Mouse (Mus musculus) forebrain, embryonic 16.5 days (tissue): ENCODE measurements around the gene Gphb5. TPM values are rescaled to one million over a fixed set of nuclear protein-coding genes. Genes with fewer than 3 reads are reported as not detected.

Experiments
- ATAC-seq: fragments of 200-750 bp; cut with Nextera tagmentation; 2 replicates; pipeline ENCODE4 v1.8.0; 2017; ENCODE audit warnings: mild to moderate bottlenecking, moderate library complexity
- H3K27ac ChIP-seq: fragments of 300-500 bp; sonication (generic); 2 replicates; pipeline ENCODE4 v1.5.1; 2014; ENCODE audit warnings: low read length, control low read depth
- H3K27me3 ChIP-seq: fragments of 300-500 bp; sonication (generic); replicated peaks from 2 replicates; pipeline ENCODE4 v1.6.1; 2014; ENCODE audit warnings: low read length; ENCODE audit not compliant: control insufficient read depth, insufficient read depth
- H3K36me3 ChIP-seq: fragments of 300-500 bp; sonication (generic); 2 replicates; pipeline ENCODE4 v1.6.1; 2014; ENCODE audit not compliant: control insufficient read depth, insufficient read depth
- H3K4me1 ChIP-seq: fragments of 300-500 bp; sonication (generic); replicated peaks from 2 replicates; pipeline ENCODE4 v1.6.1; 2014; ENCODE audit warnings: low read length; ENCODE audit not compliant: control insufficient read depth, insufficient read depth
- H3K4me2 ChIP-seq: fragments of 300-500 bp; sonication (generic); 2 replicates; pipeline ENCODE4 v1.6.1; 2014; ENCODE audit warnings: mild to moderate bottlenecking, low read length, control low read depth
- H3K4me3 ChIP-seq: fragments of 300-500 bp; sonication (generic); replicated peaks from 2 replicates; pipeline ENCODE4 v1.5.1; 2014; ENCODE audit warnings: mild to moderate bottlenecking, low read length, control low read depth
- H3K9ac ChIP-seq: fragments of 300-500 bp; sonication (generic); replicated peaks from 2 replicates; pipeline ENCODE4 v1.6.1; 2014; ENCODE audit warnings: low read depth, low read length, control low read depth
- H3K9me3 ChIP-seq: fragments of 300-500 bp; sonication (generic); 2 replicates; pipeline ENCODE4 v1.6.1; 2016; ENCODE audit warnings: low read length; ENCODE audit not compliant: control insufficient read depth
- WGBS: fragments of 180-500 bp; shearing (Covaris S2); extraction: QIAGEN DNeasy Blood & Tissue Kit; methylation state at CpG from one replicate; pipeline ENCODE4 v1.1.7; 2014; 5-methylcytosine and 5-hydroxymethylcytosine counted together
- polyA plus RNA-seq: library from polyadenylated mRNA; unstranded; fragments of >200 nt; fragmentation: Nextera tagmentation; extraction: Ambion mirVana; gene quantifications from 2 replicates; pipeline ENCODE4 v1.2.1, GENCODE M21; 2015

Gphb5 gene
- not detected in 2 replicates for polyA plus RNA-seq

DNA sequence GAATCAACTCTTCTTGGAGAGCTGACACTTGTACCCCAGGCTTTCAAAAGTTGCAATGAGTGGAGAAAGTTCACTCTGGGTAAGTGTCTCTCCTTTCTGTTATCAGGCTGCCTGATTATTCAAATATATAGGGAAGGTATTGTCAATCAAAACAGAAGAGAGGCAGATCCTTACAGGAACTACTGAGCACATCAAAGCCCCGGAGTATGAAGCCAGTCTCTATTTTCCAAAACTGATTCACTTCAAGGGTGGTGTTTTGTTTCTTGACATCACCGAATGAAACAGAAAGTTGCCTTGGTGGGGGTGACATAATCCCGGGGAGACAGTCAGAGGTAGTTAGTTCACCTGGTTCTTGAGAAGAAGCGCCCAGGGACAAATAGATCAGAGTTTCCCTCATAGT, at the start of gene Gphb5:
Gene Gphb5 (minus strand): TSS at position 101 of the 400 bp plus-strand sequence.
- Histone ChIP-seq H3K9me3 (no peaks in the 10 kb centered on the region), H3K4me2 (no peak within 1 kb of the TSS), H3K27me3 (no peaks in the 10 kb centered on the region), H3K27ac (no peak within 1 kb of the TSS), H3K4me3 (no peak within 1 kb of the TSS), H3K4me1 (no peaks in the 10 kb centered on the region), H3K36me3 (no peaks in the 10 kb centered on the region), H3K9ac (no peak within 1 kb of the TSS)
- ATAC-seq, result no peak
- 87% methylated on average over 4 of the region's 4 CpGs for WGBS

DNA sequence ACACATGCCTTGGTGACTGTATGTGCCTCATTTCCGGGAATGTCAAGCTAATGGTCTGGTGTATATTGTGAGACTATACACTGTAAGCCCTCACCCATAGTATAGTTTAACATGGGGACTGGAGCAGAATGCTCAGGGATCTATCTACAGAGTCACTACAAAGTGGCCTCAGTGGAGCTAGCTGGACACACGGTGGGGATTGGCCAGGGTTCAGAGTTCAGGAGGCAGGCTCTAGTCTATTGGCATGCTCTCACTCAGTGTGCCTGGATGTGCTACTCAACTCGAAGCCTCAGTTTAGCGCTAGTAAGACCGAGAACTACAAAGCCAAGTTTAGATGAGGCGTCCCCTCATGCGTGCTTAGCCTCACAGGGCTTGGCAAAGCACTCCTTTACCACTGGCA, 49.6 kb upstream of the Gphb5 start:
- Histone ChIP-seq H3K27me3 (no peaks in the 10 kb centered on the region), H3K4me2 (no peak overlapping the region), H3K9ac (no peak overlapping the region), H3K27ac (no peak overlapping the region), H3K36me3 (peaks cover 8% of the 10 kb centered on the region), H3K4me1 (no peaks in the 10 kb centered on the region), H3K9me3 (no peaks in the 10 kb centered on the region), H3K4me3 (no peak overlapping the region)
- ATAC-seq, result no peak
- 87% methylated on average over 7 of the region's 7 CpGs for WGBS

DNA sequence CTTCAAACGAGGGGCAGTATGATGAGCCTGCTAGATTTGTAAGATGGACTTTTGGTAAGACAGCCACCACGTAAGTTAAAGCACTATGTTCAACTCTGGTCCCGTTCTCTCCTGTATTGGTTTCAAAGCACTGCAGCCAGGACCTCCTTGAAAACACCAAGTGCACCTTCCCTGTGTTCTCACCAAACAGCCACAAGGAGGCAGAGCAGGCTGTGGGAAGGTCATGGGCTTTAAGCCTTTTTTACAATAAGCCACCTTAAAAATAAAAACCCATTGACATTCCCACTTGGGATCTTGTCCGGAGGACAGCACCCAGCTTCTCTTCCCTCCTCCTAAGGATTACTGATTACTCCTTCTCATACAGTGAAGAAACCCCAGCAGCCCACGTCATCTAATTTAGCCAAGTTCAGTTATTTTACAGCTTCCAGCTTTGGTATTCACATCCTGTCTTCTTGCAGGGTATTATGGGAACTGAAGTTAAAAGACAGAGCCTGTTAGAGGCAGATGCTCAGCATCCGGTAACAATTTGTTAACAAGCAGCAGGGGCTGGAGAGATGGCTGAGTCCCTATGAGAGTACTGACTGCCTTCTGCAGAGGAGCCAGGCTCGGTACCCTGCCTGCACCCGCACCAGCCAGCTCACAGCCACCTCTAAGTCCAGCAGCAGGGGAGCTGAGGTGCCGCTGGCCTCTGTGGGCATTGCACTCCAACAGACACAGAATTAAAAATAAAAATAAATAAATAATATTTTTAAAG, 47.6 kb upstream of the Gphb5 start:
- no peak overlapping the region for H3K4me3 ChIP-seq
- H3K27ac ChIP-seq, result no peak overlapping the region
- WGBS, result 80% methylated on average over 9 of the region's 9 CpGs
- no peak overlapping the region for H3K4me2 ChIP-seq
- H3K9me3 ChIP-seq, result no peaks in the 10 kb centered on the region
- no peak overlapping the region for H3K9ac ChIP-seq
- peaks cover 10% of the 10 kb centered on the region for H3K36me3 ChIP-seq
- no peaks in the 10 kb centered on the region for H3K27me3 ChIP-seq
- 0 out of 2 replicates have a peak, but pooled peaks have one; percentile 33 for ATAC-seq
- no peaks in the 10 kb centered on the region for H3K4me1 ChIP-seq

DNA sequence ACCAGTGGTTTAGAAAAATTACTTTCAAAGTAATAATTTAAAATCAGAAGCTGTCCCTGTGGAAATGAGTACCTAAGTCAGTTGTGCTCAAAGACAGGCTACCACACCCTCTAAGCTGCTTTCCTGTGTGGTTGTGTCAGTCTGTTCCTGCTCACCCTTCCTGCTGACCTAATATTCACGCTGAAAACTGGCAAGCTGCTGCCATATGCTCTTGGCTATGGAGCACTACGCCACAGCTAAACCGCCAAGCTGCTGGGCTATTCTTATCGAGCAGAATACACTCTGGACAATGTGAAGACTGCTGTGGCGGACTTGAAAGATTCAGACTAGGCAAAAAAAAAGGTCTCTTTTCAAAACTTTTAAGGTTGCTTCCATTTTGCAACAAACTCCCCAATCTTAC, 44.0 kb upstream of the Gphb5 start:
- H3K27me3 ChIP-seq, result no peaks in the 10 kb centered on the region
- no peak overlapping the region for H3K9ac ChIP-seq
- ATAC-seq, result no peak
- H3K4me3 ChIP-seq, result no peak overlapping the region
- no peaks in the 10 kb centered on the region for H3K9me3 ChIP-seq
- no peak overlapping the region for H3K4me2 ChIP-seq
- H3K27ac ChIP-seq, result no peak overlapping the region
- 75% methylated on average over 5 of the region's 5 CpGs for WGBS
- H3K36me3 ChIP-seq, result peaks cover 11% of the 10 kb centered on the region
- H3K4me1 ChIP-seq, result no peaks in the 10 kb centered on the region

DNA sequence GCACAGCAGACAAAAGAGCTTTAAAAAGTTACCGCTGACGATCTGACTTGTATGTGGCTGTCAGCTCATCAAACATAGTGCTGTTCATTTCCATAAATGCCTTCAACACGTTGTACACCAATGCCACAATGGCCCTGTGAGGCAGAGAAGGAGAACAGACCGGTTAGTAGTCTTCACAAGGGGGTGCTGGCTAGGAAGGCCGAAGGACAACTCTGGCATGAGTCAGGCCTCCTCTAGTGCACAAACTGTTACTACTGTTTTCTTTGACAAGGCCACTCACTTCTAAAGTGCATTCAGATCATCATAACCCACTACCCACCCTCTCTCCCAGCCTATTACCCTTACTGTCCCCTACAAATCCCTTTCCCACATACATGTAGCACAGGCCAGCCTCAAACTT, 43.1 kb upstream of the Gphb5 start:
- H3K36me3 ChIP-seq, result peaks cover 7% of the 10 kb centered on the region
- no peaks in the 10 kb centered on the region for H3K4me1 ChIP-seq
- no peak for ATAC-seq
- H3K27me3 ChIP-seq, result no peaks in the 10 kb centered on the region
- H3K4me3 ChIP-seq, result no peak overlapping the region
- no peak overlapping the region for H3K4me2 ChIP-seq
- no peak overlapping the region for H3K9ac ChIP-seq
- H3K27ac ChIP-seq, result no peak overlapping the region
- H3K9me3 ChIP-seq, result no peaks in the 10 kb centered on the region
- 78% methylated on average over 5 of the region's 5 CpGs for WGBS

DNA sequence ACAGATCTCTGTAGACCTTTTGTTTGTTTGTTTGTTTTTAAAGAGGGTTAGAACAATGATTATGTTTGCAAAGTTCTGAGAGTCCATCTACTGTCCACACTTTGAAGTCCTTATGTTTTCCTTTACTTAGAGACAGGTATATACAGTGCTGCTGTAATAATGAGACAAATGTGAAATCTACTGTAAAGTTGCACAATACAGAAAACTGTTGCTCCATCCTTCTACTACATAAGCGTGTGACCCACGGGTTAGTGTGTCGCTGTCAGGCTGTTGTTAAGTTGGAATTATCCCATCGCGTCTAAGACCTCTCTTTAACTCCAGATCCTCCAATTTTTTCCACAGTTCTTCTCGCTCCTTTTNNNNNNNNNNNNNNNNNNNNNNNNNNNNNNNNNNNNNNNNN, 36.9 kb upstream of the Gphb5 start:
- Histone ChIP-seq H3K36me3 (peaks cover 8% of the 10 kb centered on the region; the same call in 1 of the 2 replicates), H3K4me1 (no peaks in the 10 kb centered on the region), H3K4me2 (no peak overlapping the region), H3K9me3 (no peaks in the 10 kb centered on the region), H3K9ac (no peak overlapping the region), H3K27ac (no peak overlapping the region), H3K4me3 (no peak overlapping the region), H3K27me3 (no peaks in the 10 kb centered on the region)
- no peak for ATAC-seq
- 92% methylated on average over 6 of the region's 6 CpGs for WGBS

DNA sequence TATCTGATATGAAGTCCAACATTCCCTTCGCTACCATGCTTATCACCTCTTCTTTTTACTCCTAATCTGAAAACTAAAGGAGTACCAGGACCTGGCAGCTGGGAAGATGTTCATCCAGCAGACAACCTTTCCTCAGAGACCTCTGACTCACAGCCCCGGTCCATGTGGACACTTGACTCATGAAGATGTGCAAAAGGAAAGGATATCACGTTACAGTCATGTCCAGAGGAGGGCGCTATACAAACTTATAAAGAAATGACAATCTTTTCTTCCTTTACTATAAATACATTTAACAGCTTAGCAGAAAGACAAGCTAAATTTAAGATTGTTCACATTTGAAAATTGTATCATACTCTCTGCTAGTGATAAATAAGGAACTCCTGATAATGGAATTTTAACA, 36.4 kb upstream of the Gphb5 start:
- Histone ChIP-seq H3K4me2 (no peak overlapping the region), H3K27ac (no peak overlapping the region), H3K9ac (no peak overlapping the region), H3K4me1 (no peaks in the 10 kb centered on the region), H3K9me3 (no peaks in the 10 kb centered on the region), H3K36me3 (peaks cover 8% of the 10 kb centered on the region; the same call in 1 of the 2 replicates), H3K4me3 (no peak overlapping the region), H3K27me3 (no peaks in the 10 kb centered on the region)
- WGBS, result 76% methylated on average over 4 of the region's 4 CpGs
- ATAC-seq, result no peak

DNA sequence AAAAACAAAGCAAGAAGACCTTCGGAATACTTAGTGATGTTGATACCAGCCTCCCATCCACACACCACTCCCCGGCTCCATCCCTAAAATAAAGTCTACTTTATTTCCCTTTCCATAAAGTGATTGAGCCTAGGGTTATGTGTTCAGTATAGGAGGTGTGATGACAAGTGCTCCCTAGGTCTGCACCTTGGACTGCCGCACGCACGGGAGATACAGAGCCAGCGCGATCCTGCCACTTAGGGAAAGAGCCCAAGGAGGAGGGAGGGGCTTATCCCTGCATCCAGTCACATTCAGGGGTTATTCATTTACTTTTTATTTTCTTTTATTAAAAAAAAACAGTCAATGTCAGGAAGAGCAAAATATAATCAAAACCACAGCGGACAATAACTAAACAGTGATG, 34.0 kb upstream of the Gphb5 start:
- Histone ChIP-seq H3K9me3 (no peaks in the 10 kb centered on the region), H3K27me3 (no peaks in the 10 kb centered on the region), H3K4me2 (no peak overlapping the region), H3K9ac (no peak overlapping the region), H3K27ac (no peak overlapping the region), H3K4me1 (no peaks in the 10 kb centered on the region), H3K4me3 (no peak overlapping the region), H3K36me3 (peaks cover 8% of the 10 kb centered on the region; the same call in 1 of the 2 replicates)
- WGBS, result 94% methylated on average over 8 of the region's 8 CpGs
- ATAC-seq, result no peak

DNA sequence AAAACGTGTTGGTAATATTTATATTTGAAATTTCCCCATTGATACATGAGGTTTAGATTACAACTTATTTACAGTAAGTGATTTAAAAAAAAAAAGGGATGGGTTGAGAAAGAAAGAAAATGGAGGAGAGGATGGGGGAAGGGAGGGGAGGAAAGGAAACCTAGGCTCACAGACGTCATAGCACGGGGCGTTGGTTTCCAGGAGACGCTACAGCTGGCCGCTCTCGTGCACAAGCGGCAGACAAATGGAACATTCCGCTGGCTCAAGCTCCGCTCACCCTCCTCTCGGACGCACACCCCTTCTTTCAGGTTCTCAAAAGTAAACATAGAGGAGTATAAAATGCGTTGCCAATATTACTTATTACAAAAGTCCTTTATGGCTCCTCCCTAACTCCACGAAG, 33.4 kb upstream of the Gphb5 start:
- 84% methylated on average over 14 of the region's 14 CpGs for WGBS
- Histone ChIP-seq H3K9ac (no peak overlapping the region), H3K4me2 (no peak overlapping the region), H3K36me3 (peaks cover 8% of the 10 kb centered on the region; the same call in 1 of the 2 replicates), H3K4me3 (no peak overlapping the region), H3K9me3 (no peaks in the 10 kb centered on the region), H3K4me1 (no peaks in the 10 kb centered on the region), H3K27me3 (no peaks in the 10 kb centered on the region), H3K27ac (no peak overlapping the region)
- ATAC-seq, result no peak
